Mouse (Mus musculus): ENCODE results near the gene Cep135.

Gene Cep135

DNA sequence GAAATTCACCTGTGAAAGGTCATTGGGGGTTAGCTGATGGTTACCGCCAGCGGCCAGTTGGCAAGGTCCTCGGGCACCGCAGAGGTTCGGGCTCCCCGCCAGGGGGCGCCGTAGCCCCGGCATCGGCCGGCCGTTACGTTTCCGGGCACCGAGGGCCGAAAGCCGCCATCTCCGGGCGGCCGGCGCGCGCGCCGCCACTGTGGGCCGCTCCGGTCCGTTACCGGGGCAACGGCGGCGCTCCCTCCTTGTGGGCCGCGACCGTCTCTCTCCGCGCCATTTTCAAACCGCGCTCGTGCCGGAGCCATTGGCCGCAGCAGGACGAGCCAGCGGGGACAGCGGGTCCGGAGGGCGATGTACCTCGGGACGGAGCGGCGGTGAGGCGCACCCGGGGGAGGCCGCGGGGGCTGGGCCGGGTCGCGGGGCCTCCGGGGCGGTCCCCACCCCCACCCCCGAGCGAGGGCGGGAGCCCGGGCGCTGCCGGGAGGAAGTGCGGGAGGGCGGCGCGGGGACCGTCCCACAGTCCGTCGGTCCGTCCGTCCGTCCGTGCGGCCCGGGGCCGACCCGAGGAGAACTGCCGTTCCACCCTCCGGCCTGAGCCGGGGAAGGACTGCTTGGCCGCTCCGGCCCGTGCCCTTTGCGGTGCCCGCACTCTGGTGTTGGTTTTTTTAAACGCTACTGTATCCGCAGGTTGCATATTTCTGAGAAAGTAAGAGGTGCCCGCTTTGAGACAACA, at the start of gene Cep135:
Gene Cep135, plus strand, starts transcription at position 148 of the 733 bp plus-strand sequence.
- peak; percentile 97 for DNase-seq (ENCODE audit: low spot score)

DNA sequence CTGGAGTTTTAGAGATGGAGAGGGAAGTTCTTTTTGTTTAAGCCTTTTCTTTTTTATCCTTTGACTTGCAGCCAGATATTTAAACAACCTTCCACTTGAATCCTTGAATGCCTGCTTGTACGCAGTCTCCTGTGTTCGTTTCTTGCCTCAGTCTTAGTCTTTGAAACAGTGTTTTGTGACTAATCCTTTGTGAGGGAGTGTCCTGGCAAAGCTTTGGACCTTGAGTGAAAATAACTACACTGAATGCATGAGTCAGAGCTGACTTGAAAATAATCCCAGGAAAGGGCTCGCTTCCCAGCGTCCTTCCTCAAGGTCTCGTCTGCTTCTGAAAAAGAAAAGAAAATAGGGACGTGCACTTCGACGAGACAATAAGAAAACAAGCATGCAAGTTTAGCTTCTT, 48.3 kb upstream of the Cep135 start:
- no peak for DNase-seq (ENCODE audit: low spot score)

DNA sequence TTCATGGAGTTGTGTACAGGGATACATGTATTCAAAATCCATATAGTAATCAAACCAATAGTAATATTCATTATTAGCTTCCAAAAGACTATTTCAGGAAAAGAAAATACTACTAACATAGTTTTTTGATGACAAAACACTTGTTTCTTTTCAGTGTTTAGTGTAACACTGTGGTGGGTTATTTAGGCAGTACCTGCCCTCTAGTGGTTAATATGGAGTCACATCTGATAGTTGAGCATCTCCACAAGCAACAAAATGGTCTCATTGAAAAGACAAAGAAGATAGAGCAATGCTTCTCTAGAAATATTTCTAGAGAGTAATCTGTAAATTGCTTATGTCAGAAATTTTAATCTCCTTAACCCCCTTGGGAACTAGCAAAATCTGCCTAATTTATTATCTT, 47.7 kb upstream of the Cep135 start:
- peak; percentile 60 for DNase-seq (ENCODE audit: low spot score)

DNA sequence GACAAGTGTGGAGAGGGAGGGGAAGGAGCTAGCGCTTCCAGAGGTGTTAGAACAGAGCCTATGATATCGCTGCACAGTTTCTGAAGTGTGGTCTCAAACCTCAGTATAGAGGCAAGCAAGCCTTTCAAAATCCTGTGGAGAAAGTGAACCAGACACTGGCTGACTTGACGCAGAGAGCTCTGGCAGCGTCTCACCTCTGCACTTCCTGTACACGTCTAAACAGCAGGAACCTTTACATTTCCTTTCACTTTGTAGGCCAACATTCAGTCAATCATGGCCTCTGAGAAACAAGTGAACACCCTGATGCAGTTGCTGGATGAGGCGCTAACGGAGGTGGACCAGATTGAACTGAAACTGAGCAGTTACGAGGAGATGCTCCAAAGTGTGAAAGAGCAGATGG, 45.3 kb upstream of the Cep135 start:
- no peak for DNase-seq (ENCODE audit: low spot score)

DNA sequence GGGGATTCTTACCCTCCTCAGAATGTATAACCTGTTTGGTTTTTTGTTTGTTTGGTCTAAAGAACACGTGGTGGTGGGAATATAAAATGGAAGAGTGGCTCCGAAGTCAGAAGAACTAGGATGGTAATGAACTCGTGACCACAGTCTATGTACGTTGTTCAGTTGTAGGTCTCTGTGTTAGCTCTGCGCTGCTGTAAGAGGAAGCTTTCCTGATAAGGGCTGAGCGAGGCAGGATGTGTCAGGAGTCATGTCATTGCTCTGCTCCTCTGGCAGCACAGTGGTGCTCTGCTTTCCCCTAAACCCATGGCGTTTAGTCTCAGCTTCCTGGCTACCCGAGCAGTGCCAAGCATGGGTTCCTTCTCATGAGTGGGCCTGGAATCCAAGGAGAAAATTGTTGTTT, 38.1 kb upstream of the Cep135 start:
- no peak for DNase-seq (ENCODE audit: low spot score)

DNA sequence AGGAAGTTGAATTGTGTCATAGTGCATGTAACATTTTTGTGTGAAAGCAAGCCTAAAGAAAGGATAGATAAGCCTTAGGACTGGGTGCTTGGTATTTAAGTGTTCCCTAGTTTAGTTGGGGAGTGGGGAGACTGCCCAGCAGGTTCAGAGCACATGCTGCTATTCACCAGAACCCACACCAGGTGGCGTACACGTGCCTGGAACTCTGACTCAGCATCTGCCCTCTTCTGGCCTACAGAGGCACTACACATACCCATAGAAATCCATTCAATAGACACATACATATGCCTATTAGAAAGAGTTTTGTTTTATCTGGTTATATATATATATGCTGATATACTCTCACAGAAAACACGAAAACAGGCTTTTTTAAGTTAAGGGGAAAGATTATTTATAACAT, 23.2 kb upstream of the Cep135 start:
- peak; percentile 69 for DNase-seq (ENCODE audit: low spot score)

DNA sequence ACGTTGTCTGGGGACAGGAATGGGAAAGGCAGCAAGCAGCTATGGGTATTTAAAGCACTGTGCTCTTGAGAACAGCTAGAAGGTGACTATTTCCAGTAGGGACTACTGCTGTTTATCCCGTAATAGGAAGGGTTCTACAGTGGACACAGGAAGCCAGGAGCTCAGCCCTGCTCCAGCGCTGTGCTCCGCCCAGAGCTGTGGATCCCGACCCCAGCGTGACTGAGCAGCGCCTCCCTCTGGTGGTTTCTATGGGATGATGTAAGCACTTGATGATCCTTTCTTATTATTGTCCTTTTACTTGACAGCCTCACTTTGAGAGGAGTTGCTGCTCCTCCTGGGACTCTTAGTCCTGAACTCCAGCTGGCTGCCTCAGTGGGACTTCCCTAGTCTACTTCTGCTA, 14.2 kb upstream of the Cep135 start:
- peak; percentile 41 for DNase-seq (ENCODE audit: low spot score)

DNA sequence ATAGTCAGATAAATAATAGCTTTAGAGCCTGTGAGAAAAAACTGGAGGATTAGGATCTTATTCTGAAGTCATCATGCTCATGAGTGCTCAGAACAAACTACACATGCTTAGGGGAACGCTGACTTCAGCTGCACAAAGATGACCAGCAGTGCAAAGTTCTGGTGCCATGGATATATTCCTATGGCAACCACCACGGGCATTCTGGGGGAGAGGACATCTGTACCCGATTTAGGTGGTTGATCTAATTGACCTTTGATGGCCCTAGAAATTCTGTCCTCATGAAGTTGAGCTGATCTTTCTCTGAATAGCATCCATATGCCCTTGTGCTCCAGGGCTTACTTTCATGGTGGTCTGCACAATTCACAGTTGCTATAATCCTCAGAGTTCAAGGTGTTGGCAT, 11.5 kb upstream of the Cep135 start:
- no peak for DNase-seq (ENCODE audit: low spot score)

DNA sequence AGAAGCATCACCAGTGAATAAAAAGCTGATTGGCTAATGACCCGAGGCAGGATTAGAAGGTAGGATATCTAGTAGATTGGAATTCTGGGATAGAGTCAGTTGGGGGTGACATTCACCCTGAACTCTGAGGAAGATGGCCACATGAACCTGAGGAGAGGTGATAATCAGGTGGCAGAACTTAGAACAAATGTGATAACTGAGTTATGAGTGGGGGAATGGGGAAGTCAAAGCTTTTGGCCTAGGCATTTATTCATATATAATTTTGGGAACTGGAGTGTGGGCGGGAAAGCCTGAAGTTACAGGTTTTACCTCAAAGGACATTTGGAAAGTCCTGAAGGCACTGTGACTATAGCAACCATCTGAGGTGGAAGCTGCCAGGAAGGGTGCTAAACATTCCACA, 3.1 kb upstream of the Cep135 start:
- DNase-seq (ENCODE audit: low spot score): no peak

DNA sequence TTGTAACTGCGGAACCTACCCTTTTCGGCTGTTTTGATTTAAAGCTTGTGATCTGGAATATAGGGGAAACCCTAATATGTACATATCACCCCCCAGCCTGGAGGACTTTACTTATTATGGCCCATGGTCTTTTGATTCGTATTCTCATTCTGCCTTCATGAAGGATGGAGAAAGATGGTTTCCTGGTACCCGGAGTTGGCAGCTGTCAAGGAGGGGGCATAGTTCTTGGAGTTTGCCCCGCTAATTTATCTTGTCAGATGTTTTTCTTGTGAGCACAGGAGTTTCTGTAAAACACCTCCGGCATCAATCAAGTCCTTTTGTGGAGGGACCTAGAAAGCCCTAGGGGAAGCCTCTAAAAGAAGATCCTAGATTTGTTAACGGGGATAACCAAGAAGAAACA, 813 bp downstream of the Cep135 start:
- no peak for DNase-seq (ENCODE audit: low spot score)

DNA sequence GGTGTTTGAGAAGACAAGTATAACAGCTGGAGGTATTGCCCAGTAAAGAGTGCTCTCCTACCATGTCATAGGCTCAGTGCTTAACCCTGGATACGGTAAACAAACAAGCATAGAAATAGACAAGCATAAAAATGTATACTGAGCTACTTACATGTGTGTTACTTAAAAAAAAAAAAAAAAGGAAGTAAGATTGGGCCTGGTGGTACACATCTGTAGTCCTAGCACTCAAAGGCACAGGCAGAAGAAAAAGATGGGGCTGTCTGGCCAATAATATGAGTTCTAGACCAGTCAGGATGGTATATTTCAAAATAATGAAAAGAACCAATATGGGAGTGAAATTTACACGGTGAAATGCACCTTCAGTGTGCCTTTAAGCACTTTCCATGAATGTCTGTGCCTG, 1.5 kb downstream of the Cep135 start:
- DNase-seq (ENCODE audit: low spot score): no peak

DNA sequence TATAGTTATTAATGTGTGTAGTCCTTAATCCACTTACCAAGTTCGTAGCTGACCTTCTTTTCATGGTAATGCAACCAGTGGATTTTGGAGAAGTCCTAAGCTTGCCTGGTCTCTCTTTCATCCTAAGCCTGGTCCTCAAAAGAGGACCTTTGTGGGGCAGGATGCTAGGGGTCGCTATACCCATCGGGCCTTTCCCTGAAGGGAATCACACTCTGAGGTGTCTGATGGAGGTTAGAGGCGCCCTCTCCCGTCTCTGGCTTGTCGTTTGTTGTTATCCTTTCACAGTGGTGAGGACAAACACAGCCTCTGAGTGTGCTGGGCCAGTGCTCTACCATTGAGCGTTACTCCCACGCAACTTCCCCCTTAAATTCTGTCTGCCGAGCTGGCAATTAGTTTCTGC, 3.4 kb downstream of the Cep135 start:
- DNase-seq (ENCODE audit: low spot score): no peak

DNA sequence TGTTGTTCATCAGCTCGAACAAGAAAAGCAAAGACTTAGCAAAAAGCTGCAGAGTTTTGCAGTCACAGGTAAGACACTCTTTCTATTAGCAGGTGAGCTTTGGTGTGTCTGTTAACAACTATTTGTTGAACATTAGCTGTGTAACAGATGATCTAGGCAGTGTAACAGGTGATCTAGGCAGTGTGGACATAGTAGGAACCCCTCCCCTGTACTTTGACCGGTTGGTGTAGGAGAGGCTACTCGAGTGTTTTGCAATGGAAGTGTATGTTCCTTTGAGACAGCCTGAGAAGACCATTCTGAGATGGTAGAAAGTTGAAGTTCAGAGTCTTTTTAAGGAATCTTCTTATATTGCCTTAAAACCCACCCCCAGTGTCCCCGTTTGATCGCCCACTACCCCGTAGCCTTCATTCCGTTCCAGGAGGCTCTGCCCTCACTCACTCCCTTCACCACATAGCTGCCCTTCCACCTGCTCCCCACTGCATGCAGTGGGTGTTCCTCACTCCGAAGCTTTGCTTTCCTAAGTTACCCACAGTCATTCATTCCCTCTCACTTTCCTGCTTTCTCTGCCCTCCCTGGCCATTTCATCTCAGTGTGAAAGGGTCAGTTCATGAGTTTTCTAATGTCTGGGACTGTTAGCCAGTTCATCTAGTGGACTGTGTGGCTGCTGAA, 21.3 kb downstream of the Cep135 start:
- DNase-seq (ENCODE audit: low spot score): no peak

DNA sequence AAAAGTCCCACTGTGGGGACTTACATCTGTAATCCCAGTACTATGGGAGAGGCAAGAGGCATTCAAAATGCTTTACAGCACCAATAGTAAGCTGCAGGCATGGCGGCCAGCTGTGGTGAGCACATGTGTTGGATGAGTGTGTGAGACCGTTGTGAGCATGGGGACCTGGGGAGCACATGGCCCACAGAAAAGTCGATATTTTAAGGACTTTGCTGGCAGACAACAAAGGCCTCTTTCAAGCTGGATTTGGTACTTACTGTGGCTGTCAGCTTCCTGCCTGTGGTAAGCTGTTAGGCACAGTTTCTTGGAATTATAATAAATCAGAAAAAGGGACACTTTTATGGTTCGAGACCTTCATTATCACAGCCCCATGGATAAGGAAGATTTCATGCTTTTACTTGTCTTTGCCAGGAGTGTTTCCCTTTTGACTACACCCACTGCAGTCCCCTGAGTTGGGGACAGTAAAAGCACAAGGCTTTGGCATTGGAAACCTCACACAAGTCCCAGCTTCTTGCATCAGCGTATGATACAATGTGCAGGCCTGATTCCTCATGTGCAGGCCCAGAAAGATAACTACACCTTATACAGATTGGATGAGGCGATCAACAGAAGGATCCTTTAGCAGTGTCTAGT, 24.5 kb downstream of the Cep135 start:
- DNase-seq (ENCODE audit: low spot score): no peak

DNA sequence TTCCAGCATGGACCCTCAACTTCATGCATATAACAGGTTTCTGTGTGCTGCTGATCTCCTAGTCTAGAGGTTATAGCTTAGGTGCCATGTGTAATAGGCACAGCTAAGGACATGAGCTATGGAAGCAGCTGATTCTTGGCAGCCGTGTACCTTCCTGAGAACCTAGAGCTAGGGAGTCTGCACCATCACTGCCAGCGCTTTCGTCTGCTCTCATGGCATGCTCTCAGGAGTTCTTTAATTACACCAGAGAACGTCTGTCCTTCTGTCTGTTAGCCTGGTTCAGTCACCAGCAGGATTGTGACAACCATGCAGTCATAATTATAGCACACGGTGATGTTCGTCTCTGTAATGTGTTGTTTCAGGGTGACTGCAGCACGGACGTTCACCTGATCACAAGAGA, 26.8 kb downstream of the Cep135 start:
- no peak for DNase-seq (ENCODE audit: low spot score)

DNA sequence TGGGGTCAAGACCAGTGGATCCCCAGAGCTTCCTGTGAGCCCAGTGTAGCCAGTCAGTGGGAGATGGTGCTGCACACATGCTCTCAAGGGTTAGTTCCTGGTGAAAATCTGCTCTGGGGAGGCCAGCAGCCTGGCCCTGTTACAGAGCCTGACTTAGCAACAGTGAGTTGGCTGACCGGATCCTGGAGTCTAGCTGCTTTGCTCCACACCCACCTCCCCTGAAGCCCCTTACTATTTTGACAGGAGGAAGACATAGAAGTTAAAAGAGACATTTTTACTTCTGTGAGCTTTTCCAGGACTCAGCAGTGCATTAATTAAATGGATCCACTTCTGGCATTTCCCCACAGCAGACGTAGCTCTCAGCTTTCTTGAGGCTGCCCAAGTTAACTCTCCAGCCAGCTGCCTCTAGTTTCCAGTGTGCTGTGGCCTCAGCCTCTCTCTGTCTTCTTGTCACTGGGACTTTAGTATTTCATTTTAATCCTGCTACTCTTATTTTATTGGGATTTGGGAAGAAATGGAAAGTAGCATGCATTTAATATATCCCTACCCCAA, 27.8 kb downstream of the Cep135 start:
- DNase-seq (ENCODE audit: low spot score): no peak

DNA sequence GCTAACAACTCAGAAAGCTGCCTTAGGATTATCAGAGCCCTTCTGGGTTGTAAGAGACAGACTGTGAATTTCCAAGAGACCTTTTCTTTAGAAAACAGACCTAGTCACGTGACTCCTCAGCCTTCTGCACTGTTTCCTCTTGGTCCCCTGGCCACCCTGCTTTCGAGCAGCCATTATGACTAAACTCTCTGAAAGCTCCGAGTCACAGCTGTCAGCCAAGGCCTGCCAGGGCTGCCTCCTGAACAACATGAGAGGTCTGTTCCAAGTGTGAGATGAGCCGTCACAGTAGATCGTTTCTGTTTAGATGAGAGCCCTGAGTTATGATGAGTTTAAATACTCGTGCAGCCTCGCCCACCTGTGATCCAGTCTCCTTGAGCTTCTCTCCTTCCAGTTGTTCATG, 30.3 kb downstream of the Cep135 start:
- DNase-seq (ENCODE audit: low spot score): no peak

DNA sequence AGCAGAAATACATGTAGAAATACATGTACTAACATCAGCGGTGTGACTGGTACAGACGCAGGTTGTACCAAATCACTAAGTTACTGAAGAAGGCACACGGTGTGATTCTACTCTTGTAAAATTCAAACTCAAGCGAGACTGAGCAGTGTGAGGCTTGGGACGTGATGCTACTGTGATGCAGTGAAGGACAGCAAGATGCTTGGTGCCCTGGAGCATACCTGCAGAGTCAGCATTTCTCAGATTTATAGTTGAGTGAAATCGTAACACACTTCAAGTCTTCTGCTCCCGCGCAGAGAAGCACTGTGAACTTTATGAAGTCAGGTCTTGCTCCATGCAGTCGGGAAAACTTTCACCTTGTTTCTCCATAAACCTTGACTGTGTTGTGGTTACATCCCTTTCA, 35.3 kb downstream of the Cep135 start:
- DNase-seq (ENCODE audit: low spot score): no peak

DNA sequence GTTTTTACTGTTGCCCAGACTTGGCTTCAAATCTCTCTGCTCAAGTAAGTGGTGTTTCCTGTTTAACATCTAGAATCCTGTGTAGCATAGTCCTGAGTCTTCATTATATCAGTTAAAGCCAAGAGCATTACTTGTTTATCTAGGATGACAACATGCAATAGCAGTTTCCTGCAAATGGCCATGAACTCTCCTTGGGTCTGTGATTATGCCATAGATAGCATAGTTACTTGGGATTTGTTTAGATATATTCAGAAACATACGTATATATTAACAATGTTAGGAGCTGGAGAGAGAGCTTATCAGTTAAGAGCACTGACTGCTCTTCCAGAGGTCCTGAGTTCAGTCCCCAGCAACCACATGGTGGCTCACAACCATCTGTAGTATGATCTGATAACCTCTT, 39.3 kb downstream of the Cep135 start:
- DNase-seq (ENCODE audit: low spot score): no peak

DNA sequence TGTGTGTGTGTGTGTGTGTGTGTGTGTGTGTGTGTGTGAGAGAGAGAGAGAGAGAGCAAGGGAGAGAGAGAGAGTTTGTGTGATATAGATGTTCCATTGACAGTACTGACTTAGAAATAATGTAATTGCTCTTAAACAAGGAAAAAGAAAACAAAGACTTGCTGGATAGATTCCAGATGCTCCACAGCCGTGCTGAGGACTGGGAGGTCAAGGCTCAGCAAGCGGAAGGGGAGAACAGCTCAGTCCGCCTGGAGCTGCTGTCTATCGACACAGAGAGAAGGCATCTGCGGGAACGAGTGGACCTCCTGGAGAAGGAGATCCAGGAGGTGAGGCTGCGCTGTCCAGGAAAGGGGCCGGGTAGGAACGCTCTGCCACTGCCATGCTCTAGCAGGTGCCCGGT, 45.5 kb downstream of the Cep135 start:
- no peak for DNase-seq (ENCODE audit: low spot score)

DNA sequence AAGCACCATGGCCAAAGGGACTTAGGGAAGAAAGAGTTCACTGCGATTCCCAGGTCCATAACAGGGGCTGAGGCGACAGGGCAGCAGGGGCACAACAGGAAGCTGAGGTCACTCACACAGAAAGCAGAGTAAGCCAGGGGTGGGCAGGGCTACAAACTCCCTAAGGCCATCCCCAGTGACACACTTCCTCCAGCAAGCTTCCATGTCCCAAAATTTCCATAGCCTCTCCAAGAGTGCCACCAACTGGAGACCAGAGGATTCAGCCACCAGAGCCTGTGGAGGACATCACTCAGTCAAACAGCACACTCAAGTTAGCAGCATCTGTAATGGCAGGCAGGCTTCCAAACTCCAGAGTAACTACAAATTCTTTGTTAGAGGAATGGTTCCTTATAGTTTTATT, 47.1 kb downstream of the Cep135 start:
- no peak for DNase-seq (ENCODE audit: low spot score)

DNA sequence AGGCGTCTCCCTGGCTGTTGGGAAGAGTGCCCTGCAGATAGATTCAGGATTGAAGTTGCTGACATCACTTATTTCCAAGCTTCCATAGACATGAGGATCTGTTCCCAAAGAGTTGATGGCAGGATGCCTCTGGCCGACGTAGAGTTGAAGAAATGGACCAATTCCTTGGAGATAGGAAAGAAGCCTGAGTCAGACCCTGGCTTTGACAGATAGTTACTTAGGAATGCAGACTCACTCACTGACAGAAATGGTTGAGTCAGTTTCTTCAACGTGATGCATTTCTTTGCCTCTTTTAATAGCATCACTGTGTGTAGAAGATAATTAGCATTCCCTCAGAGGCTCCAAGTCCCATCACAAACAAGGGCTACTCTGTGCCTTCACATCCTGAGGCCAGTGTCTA, 53.6 kb downstream of the Cep135 start:
- DNase-seq (ENCODE audit: low spot score): no peak

DNA sequence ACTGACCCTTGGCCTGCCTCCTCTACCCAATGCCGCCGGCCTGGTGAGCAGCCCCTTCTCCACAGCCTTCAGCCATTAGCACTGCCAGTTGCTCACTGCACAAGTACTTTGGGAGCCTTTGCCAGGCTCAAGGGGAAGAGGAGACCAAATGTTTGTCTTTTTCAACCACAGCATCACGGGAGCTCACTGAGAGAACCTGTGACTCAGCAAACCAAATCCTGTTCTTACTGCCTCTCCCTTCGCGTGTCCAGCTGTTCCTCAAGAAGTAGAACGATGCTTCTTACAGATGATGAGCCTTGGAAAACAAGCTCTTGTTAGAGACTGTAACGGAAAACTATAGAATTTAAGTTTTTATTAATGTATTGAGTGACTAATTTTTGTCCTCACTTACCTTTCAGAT, 55.7 kb downstream of the Cep135 start:
- DNase-seq (ENCODE audit: low spot score): no peak

Data from retina, embryonic 14.5 days (tissue).